Mouse (Mus musculus) limb, embryonic 14.5 days (tissue): Measurements from ENCODE around the gene Adssl1. TPM values are rescaled to one million over a fixed set of nuclear protein-coding genes. Genes with fewer than 3 reads are reported as not detected.
A peak's percentile ranks its signal among the peaks of the same experiment; 100 is the strongest.

ENCODE experiments used
- ATAC-seq: fragments of 200-750 bp; cut with Nextera tagmentation; 2 replicates; pipeline ENCODE4 v1.8.0; 2017; ENCODE audit warnings: low read depth, moderate number of reproducible peaks, moderate TSS enrichment; ENCODE audit not compliant: low FRiP score
- DNase-seq: peaks from one replicate; pipeline ENCODE4 v3.0.0-alpha.2; 2015; ENCODE audit warnings: low spot score
- H3K27ac ChIP-seq: fragments of 300-500 bp; sonication (generic); replicated peaks from 2 replicates; pipeline ENCODE4 v1.5.1; 2014; ENCODE audit warnings: low read depth, mild to moderate bottlenecking, low read length, moderate library complexity, mixed read lengths
- H3K27me3 ChIP-seq: fragments of 300-500 bp; sonication (generic); 2 replicates; pipeline ENCODE4 v1.6.1; 2014; ENCODE audit warnings: low read length, mixed read lengths; ENCODE audit not compliant: control insufficient read depth, insufficient read depth
- H3K36me3 ChIP-seq: fragments of 300-500 bp; sonication (generic); 2 replicates; pipeline ENCODE4 v1.6.1; 2014; ENCODE audit warnings: mild to moderate bottlenecking, low read length, moderate library complexity, mixed read lengths; ENCODE audit not compliant: control insufficient read depth, insufficient read depth
- H3K4me1 ChIP-seq: fragments of 300-500 bp; sonication (generic); 2 replicates; pipeline ENCODE4 v1.6.1; 2014; ENCODE audit warnings: antibody characterized with exemption, low read length, mixed read lengths; ENCODE audit not compliant: control insufficient read depth, insufficient read depth
- H3K4me2 ChIP-seq: fragments of 300-500 bp; sonication (generic); replicated peaks from 2 replicates; pipeline ENCODE4 v1.6.1; 2014; ENCODE audit warnings: low read depth, mild to moderate bottlenecking, low read length, moderate library complexity; ENCODE audit not compliant: severe bottlenecking
- H3K4me3 ChIP-seq: fragments of 300-500 bp; sonication (generic); replicated peaks from 2 replicates; pipeline ENCODE4 v1.5.1; 2014; ENCODE audit warnings: low read length
- H3K9ac ChIP-seq: fragments of 300-500 bp; sonication (generic); 2 replicates; pipeline ENCODE4 v1.6.1; 2014; ENCODE audit warnings: mild to moderate bottlenecking, low read depth, low read length, moderate library complexity; ENCODE audit not compliant: severe bottlenecking
- H3K9me3 ChIP-seq: fragments of 300-500 bp; sonication (generic); 2 replicates; pipeline ENCODE4 v1.6.1; 2016; ENCODE audit warnings: low read length; ENCODE audit not compliant: control insufficient read depth
- POLR2A ChIP-seq: fragments of 200-500 bp; IDR thresholded peaks from 2 replicates; pipeline ENCODE4 v1.8.0; 2012; ENCODE audit warnings: inconsistent platforms, mild to moderate bottlenecking, moderate library complexity, borderline replicate concordance; ENCODE audit not compliant: insufficient read depth, insufficient read length; ENCODE audit errors: extremely low read depth
- WGBS: fragments of 180-500 bp; shearing (Covaris S2); extraction: QIAGEN DNeasy Blood & Tissue Kit; methylation state at CpG from one replicate; pipeline ENCODE4 v1.1.7; 2014; 5-methylcytosine and 5-hydroxymethylcytosine counted together
- polyA plus RNA-seq, 2 experiments: library from polyadenylated mRNA; depleted of rRNA in 1 of 2; stranded (reverse) in 1 of 2; unstranded in 1 of 2; fragments of >200 nt; fragmentation: Nextera tagmentation in 1 of 2; extraction: Ambion mirVana in 1 of 2; gene quantifications; 2 replicates each; pipeline versions ENCODE4 v1.2.1 to v1.2.3; 2012 to 2014

The Adssl1 gene
- polyA plus RNA-seq, 2 experiments, result 15.0 to 18.9 TPM

DNA sequence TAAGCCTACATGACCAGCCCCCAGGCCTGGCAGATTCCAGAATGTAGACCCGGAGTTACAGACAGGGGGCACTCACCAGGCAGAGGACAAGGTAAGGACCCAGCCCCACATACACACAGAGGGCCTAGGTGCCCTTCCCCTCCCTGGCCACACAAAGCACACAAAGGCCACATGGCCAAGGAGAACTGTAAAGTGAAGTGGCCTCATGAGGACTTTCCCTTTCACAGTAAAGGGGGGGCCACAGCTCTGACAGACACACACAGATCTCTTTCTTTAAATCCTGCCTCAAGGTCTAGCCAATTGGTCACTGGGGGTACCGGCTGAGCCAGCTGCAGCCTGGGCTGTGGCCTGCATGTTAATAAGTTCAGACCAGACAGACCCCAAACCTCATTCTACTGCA, 44.3 kb downstream of the Adssl1 start:
- Histone ChIP-seq H3K36me3 (peaks cover 88% of the 10 kb centered on the region), H3K4me3 (no peak overlapping the region), H3K9ac (no peak overlapping the region), H3K27me3 (no peaks in the 10 kb centered on the region), H3K27ac (no peak overlapping the region), H3K9me3 (no peaks in the 10 kb centered on the region), H3K4me2 (no peak overlapping the region), H3K4me1 (peaks cover 66% of the 10 kb centered on the region)
- TF ChIP-seq POLR2A, result no peak
- WGBS, result 44% methylated on average over 2 of the region's 2 CpGs
- DNase-seq (no peak), ATAC-seq (no peak)

DNA sequence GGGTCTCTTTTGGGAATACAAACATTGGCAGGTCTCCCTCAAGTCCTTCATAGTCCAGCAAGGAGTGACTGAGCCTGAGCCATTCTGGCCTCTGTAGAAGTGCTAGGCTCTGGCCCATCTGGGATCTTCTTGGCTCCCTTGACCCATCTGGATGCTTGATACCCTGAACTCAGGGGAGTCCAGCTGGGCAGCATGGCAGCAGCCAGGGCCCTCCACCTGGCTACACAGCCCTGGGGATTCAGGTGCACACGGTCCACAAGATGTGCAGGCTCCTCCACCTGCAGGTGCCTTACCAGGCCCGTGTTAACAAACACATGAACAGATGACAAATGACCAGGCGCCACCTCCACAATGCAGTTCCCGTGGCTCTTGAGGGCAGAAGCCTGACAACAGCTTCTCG, 44.8 kb downstream of the Adssl1 start:
- DNase-seq (no peak), ATAC-seq (no peak)
- H3K4me3 ChIP-seq, result no peak overlapping the region
- H3K36me3 ChIP-seq, result peaks cover 88% of the 10 kb centered on the region
- no peak overlapping the region for H3K9ac ChIP-seq
- H3K27ac ChIP-seq, result no peak overlapping the region
- H3K27me3 ChIP-seq, result no peaks in the 10 kb centered on the region
- no peak overlapping the region for H3K4me2 ChIP-seq
- WGBS, result 65% methylated on average over 5 of the region's 5 CpGs
- TF ChIP-seq POLR2A, result no peak
- H3K4me1 ChIP-seq, result peaks cover 66% of the 10 kb centered on the region
- no peaks in the 10 kb centered on the region for H3K9me3 ChIP-seq

DNA sequence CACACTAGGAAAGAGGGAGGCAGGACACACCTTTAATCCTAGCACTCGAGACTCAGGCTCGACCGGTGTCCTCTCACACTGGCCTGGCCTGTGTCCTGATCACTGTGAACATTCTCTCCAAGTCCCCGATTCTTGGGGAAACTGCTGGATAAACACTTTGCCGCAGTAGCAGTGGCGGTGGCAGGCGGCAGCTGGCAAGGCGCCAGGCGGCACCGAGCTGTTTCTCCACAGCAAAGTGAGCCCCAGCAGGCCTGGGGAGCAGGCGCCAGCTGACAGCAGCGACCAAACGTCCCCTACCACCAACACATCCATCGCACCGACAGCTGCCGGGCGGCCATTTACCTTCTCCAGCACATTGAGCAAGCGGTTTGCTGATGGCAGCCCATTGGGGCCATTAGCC, 45.6 kb downstream of the Adssl1 start:
- no peak for TF ChIP-seq POLR2A
- Histone ChIP-seq H3K4me2 (no peak overlapping the region; the same call in 1 of the 2 replicates), H3K4me1 (peaks cover 63% of the 10 kb centered on the region), H3K9me3 (no peaks in the 10 kb centered on the region), H3K27ac (peak overlapping the region; percentile 48), H3K36me3 (peaks cover 89% of the 10 kb centered on the region), H3K27me3 (no peaks in the 10 kb centered on the region), H3K4me3 (no peak overlapping the region), H3K9ac (no peak overlapping the region)
- ATAC-seq (no peak), DNase-seq (peak; percentile 55)
- 46% methylated on average over 18 of the region's 18 CpGs for WGBS

DNA sequence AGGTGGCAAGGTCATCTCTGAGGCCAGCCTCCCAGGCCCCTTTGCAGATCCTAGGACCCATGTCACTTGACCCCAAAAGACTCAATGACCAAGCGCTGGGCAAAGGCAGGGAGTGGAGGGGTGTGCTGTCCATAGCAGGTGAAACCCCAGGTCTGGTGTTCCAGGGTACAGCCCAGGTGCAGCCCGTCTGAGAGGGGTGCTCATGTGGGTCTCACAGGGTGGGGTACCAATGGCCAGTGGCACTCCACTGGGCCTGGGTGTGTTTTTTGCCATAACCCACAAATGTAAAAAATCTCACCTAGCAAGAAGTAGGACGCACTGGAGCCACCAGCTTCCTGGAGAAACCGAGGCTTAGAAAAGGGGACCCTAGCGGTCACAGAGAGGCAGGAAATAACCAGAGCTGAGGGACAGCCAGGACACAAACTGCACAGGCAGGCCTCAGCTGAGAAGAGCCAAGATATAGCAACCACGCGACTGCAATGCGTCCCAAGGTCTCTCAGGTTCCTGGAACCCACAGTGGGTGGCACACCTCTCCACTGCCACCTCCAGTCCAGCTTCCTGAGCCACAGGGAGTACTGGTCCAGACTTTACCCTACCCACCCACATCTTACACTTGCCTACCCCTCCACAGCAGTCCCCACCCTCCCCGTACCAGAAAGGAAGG, 46.2 kb downstream of the Adssl1 start:
- H3K9me3 ChIP-seq, result no peaks in the 10 kb centered on the region
- H3K27me3 ChIP-seq, result no peaks in the 10 kb centered on the region
- DNase-seq (no peak), ATAC-seq (no peak)
- H3K4me2 ChIP-seq, result no peak overlapping the region
- TF ChIP-seq POLR2A, result no peak
- 89% methylated on average over 9 of the region's 9 CpGs for WGBS
- no peak overlapping the region for H3K27ac ChIP-seq
- H3K4me1 ChIP-seq, result peaks cover 59% of the 10 kb centered on the region
- H3K36me3 ChIP-seq, result peaks cover 90% of the 10 kb centered on the region
- no peak overlapping the region for H3K4me3 ChIP-seq
- H3K9ac ChIP-seq, result no peak overlapping the region

DNA sequence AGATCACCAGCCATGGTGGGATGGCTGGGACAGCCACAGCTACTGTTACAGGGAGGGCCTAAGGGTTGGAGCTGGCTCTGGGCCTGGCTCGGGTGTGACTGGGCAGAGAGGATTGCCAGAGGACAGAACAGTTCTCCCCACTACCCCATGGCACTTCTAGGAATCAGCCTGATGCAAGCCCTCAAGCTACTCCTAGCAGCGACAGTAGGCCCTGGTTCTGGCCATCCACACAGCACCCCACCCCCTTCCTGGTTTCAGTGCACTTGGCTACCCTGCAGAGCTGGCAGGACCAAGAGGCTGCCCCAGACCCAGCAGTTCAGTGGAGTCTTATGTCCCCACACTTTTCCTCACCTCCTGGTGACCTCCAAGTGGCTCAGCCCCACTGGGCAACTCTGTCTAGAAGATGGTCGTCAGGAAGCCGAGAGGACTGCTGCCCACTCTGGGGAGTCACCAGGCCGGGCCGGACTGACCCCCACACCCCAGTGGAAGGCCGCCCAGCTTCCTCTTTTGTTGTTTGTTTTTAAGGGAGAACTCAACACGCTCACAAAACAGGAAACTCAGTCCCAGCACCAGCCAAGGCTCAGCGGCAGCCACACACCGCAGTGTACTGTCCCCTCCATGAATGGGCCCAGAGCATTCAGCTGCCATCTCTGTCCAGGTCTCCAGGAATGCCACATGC, 47.9 kb downstream of the Adssl1 start:
- H3K4me2 ChIP-seq, result no peak overlapping the region
- H3K4me1 ChIP-seq, result peaks cover 59% of the 10 kb centered on the region
- no peak overlapping the region for H3K9ac ChIP-seq
- H3K4me3 ChIP-seq, result no peak overlapping the region
- no peaks in the 10 kb centered on the region for H3K27me3 ChIP-seq
- DNase-seq (no peak), ATAC-seq (no peak)
- no peak for TF ChIP-seq POLR2A
- H3K36me3 ChIP-seq, result peaks cover 83% of the 10 kb centered on the region
- no peaks in the 10 kb centered on the region for H3K9me3 ChIP-seq
- H3K27ac ChIP-seq, result no peak overlapping the region
- 84% methylated on average over 10 of the region's 10 CpGs for WGBS
